Mouse (Mus musculus) left cerebral cortex, adult 9 months (tissue): Measurements from ENCODE around the gene Rpl27.
"Not testable (repeated sequence)": the region's sequence is repeated elsewhere in the genome, so short reads cannot be mapped to it uniquely, and the experiment has no call there.

Source experiments
- DNase-seq, 2 experiments: peaks; one replicate each; pipeline ENCODE4 v3.0.0; 2022; ENCODE audit warnings: low spot score in 2 of 2

The Rpl27 gene

GRCm38 (mm10) chr11:101442127-101442693 is at the start of gene Rpl27:
Rpl27 (plus strand) TSS chr11:101442298.
- peak; percentile 96 to 98 for DNase-seq

- peak in 1 of 2 experiments; percentile 76 for DNase-seq
Measured at GRCm38 (mm10) chr11:101395110-101395509, 47.0 kb upstream of the Rpl27 start.

GRCm38 (mm10) chr11:101415306-101415705 is 26.8 kb upstream of the Rpl27 start:
- no peak for DNase-seq

GRCm38 (mm10) chr11:101416433-101417100 is 25.5 kb upstream of the Rpl27 start:
- no peak for DNase-seq

DNA sequence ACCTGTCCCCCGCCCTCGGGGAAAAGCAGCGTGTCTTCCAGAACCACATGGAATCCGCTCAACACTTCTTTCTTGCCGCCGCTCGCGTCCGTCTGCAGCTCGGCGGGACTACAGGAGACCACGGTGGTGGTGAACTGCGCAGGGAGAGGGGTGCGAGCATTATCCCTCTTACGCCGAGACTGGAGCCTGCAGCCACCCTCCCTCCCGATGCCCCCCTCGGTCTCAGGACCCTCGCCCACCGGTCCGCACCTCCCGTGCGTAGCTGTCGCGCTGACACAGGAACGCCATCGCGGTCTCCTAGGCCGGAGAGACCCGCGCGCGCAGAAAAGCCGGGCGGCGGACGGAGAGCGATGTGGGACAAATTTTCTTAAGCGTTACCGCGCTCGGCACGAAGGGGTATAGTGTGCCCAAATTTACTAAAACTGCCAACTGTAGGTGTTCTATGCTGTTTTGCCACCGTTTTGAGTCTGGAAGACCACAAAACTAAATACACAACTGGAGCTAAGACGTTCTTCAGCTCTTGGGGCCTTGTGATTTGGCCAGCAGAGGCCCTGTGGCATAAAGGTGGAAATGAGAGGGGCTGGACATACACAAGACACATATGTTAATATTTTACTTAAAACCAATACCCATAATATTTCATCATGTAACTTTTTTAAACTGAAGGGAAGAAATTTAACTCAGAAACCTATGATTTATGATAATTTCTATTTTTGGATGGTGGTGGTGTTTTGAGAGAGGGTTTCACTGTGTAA is 24.8 kb upstream of the Rpl27 start, which contains the start of gene Aarsd1:
Gene Aarsd1, minus strand, starts transcription at position 515 of the 755 bp plus-strand sequence.
- peak; percentile 54 to 88 for DNase-seq

DNA sequence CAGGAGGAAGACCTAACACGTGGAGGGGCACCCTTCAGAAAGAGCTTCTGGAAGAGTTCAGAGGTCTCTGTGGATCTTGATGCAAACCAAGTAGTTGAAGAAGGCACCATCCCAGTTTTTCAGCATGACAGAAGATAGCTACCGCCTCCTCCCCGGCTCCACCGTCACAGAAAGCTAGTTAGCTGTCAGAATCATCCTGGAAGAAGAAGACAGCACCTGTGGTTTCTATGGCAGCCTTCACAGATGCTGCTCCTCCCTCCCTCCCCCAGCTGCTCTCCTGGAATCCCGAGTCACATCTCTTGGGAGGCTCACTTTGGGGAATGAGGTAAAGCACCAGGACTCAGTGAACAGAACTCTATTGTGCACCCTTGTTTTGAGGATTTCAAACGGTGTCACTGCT is 23.1 kb upstream of the Rpl27 start:
- DNase-seq, result peak; percentile 47 to 69

GRCm38 (mm10) chr11:101419610-101420009 is 22.5 kb upstream of the Rpl27 start:
- DNase-seq, result no peak

DNA sequence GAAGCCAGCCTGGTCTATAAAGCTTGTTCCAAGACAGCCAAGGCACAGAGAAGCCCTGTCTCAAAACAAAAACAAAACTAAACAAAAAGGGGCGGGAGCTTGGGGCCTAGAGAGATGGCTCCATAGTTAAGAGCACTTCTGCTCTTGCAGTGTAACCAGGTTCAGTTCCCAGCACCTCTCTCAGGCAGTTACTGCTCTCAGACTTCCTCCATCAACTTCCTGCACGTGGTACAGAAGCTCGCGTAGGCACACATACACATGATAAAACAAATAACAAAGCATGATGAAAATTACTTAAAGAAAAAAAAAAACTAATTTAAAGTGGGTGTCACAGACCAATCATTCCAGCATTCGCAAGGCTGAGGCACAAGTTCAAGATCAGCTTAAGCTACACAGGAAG is 21.9 kb upstream of the Rpl27 start:
- no peak for DNase-seq

DNA sequence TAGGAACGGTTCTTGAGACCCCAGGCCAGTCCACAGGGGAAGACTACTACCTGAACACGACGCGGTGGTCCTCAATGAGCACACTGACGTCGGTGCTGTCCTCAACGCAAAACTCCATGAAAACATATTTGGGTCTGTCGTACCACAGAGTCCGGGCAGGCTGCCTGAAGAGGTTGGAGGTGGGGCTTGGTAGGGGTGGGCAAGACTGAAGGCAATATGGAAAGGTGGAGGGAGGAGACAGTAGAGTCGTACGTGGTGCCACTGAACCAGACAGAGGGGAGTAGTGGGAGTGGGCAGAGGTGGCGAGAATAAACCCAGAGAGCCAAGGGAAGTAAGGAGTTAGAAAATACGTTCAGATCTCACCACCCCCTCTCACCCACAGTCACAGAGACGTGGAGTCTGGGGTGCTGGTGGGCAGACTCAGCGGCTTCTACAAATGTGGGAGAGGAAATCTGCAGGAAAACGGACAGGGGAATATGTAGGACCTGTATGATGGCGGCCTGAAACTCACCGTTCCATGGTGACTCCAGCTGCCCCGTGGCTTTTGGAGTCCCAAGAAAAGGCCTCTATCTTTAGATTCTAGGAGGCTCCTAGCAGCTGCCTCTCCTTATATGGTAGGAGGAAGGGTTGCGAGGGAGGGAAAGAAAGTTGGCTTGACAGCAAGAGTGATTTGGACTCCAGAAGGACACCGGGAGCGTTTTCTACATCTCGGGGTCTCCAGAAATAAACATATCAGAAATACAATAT is 17.8 kb upstream of the Rpl27 start, which contains the start of gene Gm27029:
Gene Gm27029, minus strand, starts transcription at position 692 of the 747 bp plus-strand sequence.
- DNase-seq, result no peak

GRCm38 (mm10) chr11:101424925-101425813 is 16.9 kb upstream of the Rpl27 start, which contains the start of the genes Rundc1 and Ptges3l:
Rundc1 (plus strand) TSS chr11:101425085.
Ptges3l (minus strand) TSS chr11:101425333.
- peak; percentile 87 to 98 for DNase-seq

DNA sequence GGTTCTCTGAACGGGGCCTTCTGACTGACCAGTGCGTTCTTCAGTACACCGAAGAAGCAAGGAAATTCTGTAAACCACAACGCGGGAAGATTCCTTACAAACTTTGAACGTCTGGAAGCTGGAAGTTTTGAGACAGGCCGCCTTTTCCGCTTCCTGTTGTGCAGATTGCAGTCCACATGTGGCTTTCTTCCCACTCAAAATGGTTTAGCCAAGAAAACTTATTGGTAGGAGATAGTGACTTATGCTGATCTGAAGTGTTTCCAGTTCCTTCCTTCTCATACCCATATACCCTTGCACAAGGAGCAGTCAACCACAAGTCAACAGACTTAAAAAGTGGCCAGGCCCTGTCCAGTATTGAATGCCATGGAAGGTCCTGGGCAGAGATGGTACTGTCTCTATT is 15.9 kb upstream of the Rpl27 start:
- no peak for DNase-seq

DNA sequence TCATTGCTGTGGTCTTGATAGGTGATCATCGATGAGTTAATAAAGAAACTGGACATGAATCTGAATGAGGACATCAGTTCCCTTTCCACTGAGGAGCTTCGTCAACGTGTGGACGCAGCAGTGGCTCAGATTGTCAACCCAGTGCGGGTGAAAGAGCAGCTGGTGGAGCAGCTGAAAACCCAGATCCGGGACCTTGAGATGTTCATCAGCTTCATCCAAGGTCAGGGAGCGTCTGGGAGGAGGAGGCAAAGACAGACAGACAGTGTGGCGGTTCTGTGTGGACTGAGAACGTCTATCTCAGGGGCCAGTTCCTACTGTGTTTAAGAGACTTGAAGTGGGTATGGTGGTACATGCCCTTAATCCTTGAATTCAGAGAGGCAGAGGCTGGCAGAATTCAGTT is 10.8 kb upstream of the Rpl27 start:
- DNase-seq, result no peak

GRCm38 (mm10) chr11:101433396-101433795 is 8.7 kb upstream of the Rpl27 start:
- no peak for DNase-seq

DNA sequence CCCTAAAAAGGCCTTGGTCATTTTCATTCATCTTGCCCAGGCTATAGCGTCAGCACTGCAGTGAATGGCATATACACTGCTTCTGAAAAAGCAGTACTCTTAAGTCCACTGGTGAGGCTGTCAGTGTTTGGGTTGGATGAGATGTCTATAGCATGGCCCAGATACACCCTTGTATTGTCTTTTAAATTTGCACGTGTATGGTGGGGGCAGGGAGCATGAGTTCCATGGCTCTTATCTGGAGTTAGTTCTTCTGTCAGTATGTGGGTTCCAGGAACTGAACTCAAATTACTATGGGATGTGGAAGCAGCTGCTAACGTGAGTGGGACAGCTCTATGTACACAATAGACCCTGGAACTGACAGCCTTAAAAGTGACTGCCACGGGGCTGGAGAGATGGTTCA is 6.3 kb upstream of the Rpl27 start:
- DNase-seq, result no peak

DNA sequence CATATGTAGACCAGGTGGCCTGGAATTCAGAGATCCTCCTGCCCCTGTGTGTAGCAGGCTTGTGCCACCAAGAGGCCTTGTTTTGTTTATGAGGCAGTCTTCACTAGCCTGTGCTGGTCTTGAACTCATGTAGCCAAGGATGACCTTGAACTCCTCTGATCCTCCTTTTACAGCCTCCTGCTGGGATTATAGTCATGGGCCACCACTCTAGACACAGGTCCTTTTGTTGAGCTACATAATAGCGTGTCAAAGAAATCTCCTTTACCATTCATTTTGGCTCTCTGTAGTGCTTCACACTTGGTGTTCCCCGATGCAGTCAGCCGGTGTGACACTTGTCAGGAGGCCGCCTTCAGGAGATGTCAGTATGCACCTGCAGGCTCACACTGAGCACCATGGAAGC is 5.2 kb upstream of the Rpl27 start:
- no peak for DNase-seq

DNA sequence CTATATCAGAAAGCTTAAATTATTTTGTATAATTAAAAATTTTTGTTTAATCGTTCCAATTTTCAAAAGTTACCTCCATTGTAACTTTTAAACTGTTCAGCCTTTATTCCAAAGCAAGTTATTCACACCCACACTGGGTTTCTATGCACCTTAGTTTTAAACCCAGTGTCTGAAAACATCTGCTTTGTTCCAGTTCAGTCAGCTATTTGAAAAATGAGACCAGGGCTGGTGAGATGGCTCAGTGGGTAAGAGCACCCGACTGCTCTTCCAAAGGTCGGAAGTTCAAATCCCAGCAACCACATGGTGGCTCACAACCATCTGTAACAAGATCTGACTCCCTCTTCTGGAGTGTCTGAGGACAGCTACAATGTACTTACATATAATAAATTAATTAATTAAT is 4.1 kb upstream of the Rpl27 start:
- DNase-seq, result not testable (repeated sequence)

GRCm38 (mm10) chr11:101441450-101442126 is 510 bp upstream of the Rpl27 start:
- not testable (repeated sequence) for DNase-seq

- no peak for DNase-seq
Measured at GRCm38 (mm10) chr11:101442760-101443159, 662 bp downstream of the Rpl27 start.

DNA sequence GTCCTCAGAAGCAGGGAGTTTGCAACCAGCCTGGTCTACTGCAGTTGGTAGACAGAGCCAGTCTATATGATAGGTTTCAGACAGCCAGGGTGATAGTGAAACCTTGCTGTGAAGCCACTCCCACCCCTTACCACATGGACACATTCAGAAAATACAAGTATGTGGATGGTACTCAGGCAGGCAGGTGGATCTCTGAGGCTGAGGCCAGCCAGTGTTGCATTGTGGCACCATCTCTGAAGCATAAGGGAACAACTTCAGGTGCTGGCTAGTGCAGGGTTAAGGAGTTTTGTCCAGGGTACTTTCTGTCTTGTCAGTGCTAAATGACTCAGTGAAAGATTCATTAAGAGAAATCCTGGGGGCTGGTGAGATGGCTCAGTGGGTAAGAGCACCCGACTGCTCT is 4.2 kb downstream of the Rpl27 start:
- DNase-seq, result no peak

DNA sequence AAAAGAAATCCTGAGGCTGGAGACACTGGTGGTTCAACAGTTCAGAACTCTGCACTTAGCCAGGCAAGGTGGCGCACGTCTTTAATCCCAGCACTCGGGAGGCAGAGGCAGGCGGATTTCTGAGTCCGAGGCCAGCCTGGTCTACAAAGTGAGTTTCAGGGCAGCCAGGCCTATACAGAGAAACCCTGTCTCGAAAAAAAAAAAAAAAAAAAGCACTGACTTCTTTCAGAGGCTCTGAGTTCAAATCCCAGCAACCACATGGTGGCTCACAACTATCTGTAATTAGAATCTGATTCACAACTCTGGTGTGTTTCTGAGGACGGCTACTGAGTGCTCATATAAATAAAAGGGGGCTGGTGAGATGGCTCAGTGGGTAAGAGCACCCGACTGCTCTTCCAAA is 4.8 kb downstream of the Rpl27 start:
- not testable (repeated sequence) for DNase-seq
